ENCODE assay signal across 18 mouse cellular contexts in genomic region chr14:100243046-100243445, GRCm38 (mm10). TPM values are rescaled to one million over a fixed set of nuclear protein-coding genes. Genes with fewer than 3 reads are reported as not detected.
"Had no signal": no experiment of that assay in that cellular context is flagged by ENCODE, and none has a peak within 500 bp of the region (broad histone marks: within the 10 kb centered on the region; RNA-seq: fewer than 3 reads in every experiment).

No protein-coding gene starts in this region.

- H3K4me3 ChIP-seq: midbrain, embryonic 10.5 days; midbrain, embryonic 12.5 days; myocyte; neural tube, embryonic 13.5 days; neural tube, embryonic 15.5 days had no signal

- H3K9ac ChIP-seq: lung, embryonic 14.5 days; midbrain, embryonic 12.5 days; neural tube, embryonic 13.5 days; neural tube, embryonic 15.5 days had no signal

- H3K27ac ChIP-seq: midbrain, embryonic 12.5 days; neural tube, embryonic 13.5 days; neural tube, embryonic 15.5 days had no signal

- H3K4me1 ChIP-seq: midbrain, embryonic 12.5 days; neural tube, embryonic 13.5 days; neural tube, embryonic 15.5 days had no signal

- H3K4me2 ChIP-seq: lung, embryonic 14.5 days; midbrain, embryonic 12.5 days; neural tube, embryonic 13.5 days; neural tube, embryonic 15.5 days had no signal

- DNase-seq: lung, embryonic 14.5 days; lung, postnatal 10 days; lung, postnatal 4 days; midbrain, embryonic 14.5 days; retina, postnatal 1 day; right cerebral cortex, adult 18-20 months; right cerebral cortex, postnatal 25 days; right cerebral cortex, postnatal 4 days; spleen, adult 18-20 months; thymus, adult 18-20 months; thymus, postnatal 14 days; thymus, postnatal 36 days had no signal

- H3K27me3 ChIP-seq: midbrain, embryonic 12.5 days; neural tube, embryonic 13.5 days; neural tube, embryonic 15.5 days had no signal

- H3K9me3 ChIP-seq: midbrain, embryonic 12.5 days; neural tube, embryonic 13.5 days; neural tube, embryonic 15.5 days had no signal

- H3K36me3 ChIP-seq: neural tube, embryonic 13.5 days; neural tube, embryonic 15.5 days had no signal

RNA-seq across cellular contexts. Expression of gene Klf12, which starts 41.4 kb away (rescaled TPM):
- total RNA-seq: megakaryocyte-erythroid progenitor cell, adult 5-6 weeks had no signal
